Mouse (Mus musculus) liver, embryonic 12.5 days (tissue): ENCODE results near the gene Csrp1. TPM values are rescaled to one million over a fixed set of nuclear protein-coding genes. Genes with fewer than 3 reads are reported as not detected.

Experiments used
- ATAC-seq: fragments of 200-750 bp; cut with Nextera tagmentation; 2 replicates; pipeline ENCODE4 v1.8.0; 2017; ENCODE audit warnings: moderate number of reproducible peaks, mild to moderate bottlenecking, moderate library complexity
- H3K27ac ChIP-seq: fragments of 300-500 bp; sonication (generic); 2 replicates; pipeline ENCODE4 v1.5.1; 2016; ENCODE audit warnings: mild to moderate bottlenecking
- H3K27me3 ChIP-seq: fragments of 300-500 bp; sonication (generic); replicated peaks from 2 replicates; pipeline ENCODE4 v1.6.1; 2016; ENCODE audit warnings: mild to moderate bottlenecking, moderate library complexity
- H3K36me3 ChIP-seq: fragments of 300-500 bp; sonication (generic); 2 replicates; pipeline ENCODE4 v1.6.1; 2016; ENCODE audit warnings: mild to moderate bottlenecking, moderate library complexity
- H3K4me1 ChIP-seq: fragments of 300-500 bp; sonication (generic); 2 replicates; pipeline ENCODE4 v1.6.1; 2016
- H3K4me2 ChIP-seq: fragments of 300-500 bp; sonication (generic); 2 replicates; pipeline ENCODE4 v1.6.1; 2016; ENCODE audit warnings: mild to moderate bottlenecking, moderate library complexity
- H3K4me3 ChIP-seq: fragments of 300-500 bp; sonication (generic); 2 replicates; pipeline ENCODE4 v1.5.1; 2016; ENCODE audit warnings: mild to moderate bottlenecking, moderate library complexity
- H3K9ac ChIP-seq: fragments of 300-500 bp; sonication (generic); 2 replicates; pipeline ENCODE4 v1.6.1; 2016; ENCODE audit warnings: mild to moderate bottlenecking, moderate library complexity
- H3K9me3 ChIP-seq: fragments of 300-500 bp; sonication (generic); replicated peaks from 2 replicates; pipeline ENCODE4 v1.6.1; 2016; ENCODE audit warnings: mild to moderate bottlenecking, moderate library complexity
- WGBS: fragments of 180-500 bp; shearing (Covaris S2); methylation state at CpG from one replicate; pipeline ENCODE4 v1.1.7; 2016; ENCODE audit not compliant: insufficient replicate concordance; 5-methylcytosine and 5-hydroxymethylcytosine counted together
- polyA plus RNA-seq: library from polyadenylated mRNA; unstranded; fragments of >200 nt; fragmentation: Nextera tagmentation; extraction: Ambion mirVana; gene quantifications from 2 replicates; pipeline ENCODE4 v1.2.1, GENCODE M21; 2016

The Csrp1 gene
- polyA plus RNA-seq, 1 experiment from 2014 or later, result 60.7 TPM

GRCm38 (mm10) chr1:135735460-135735859 lies 15.6 kb downstream of the Csrp1 start:
- peaks cover 32% of the 10 kb centered on the region for H3K36me3 ChIP-seq
- peaks cover 68% of the 10 kb centered on the region for H3K4me1 ChIP-seq
- no peak overlapping the region for H3K4me3 ChIP-seq
- 43% methylated on average over 6 of the region's 6 CpGs for WGBS
- no peak overlapping the region for H3K9ac ChIP-seq
- H3K9me3 ChIP-seq, result no peaks in the 10 kb centered on the region
- H3K27ac ChIP-seq, result no peak overlapping the region
- no peak for ATAC-seq
- no peaks in the 10 kb centered on the region for H3K27me3 ChIP-seq
- H3K4me2 ChIP-seq, result no peak overlapping the region

- Histone ChIP-seq H3K27me3 (no peaks in the 10 kb centered on the region), H3K9me3 (no peaks in the 10 kb centered on the region), H3K9ac (no peak overlapping the region), H3K4me2 (no peak overlapping the region), H3K27ac (no peak overlapping the region), H3K4me1 (0 out of 2 replicates have a peak, but pooled peaks cover 4% of the 10 kb centered on the region), H3K36me3 (peaks cover 67% of the 10 kb centered on the region), H3K4me3 (no peak overlapping the region)
- ATAC-seq, result no peak
- WGBS, result 87% methylated on average over 7 of the region's 7 CpGs
Measured at GRCm38 (mm10) chr1:135744987-135745386, 25.1 kb downstream of the Csrp1 start.

GRCm38 (mm10) chr1:135746248-135746647 lies 26.4 kb downstream of the Csrp1 start:
- no peak overlapping the region for H3K4me3 ChIP-seq
- 73% methylated on average over 4 of the region's 4 CpGs for WGBS
- H3K9ac ChIP-seq, result no peak overlapping the region
- H3K4me2 ChIP-seq, result no peak overlapping the region
- no peak overlapping the region for H3K27ac ChIP-seq
- no peak for ATAC-seq
- H3K27me3 ChIP-seq, result no peaks in the 10 kb centered on the region
- peaks cover 70% of the 10 kb centered on the region for H3K36me3 ChIP-seq
- H3K4me1 ChIP-seq, result no peaks in the 10 kb centered on the region
- H3K9me3 ChIP-seq, result no peaks in the 10 kb centered on the region

GRCm38 (mm10) chr1:135752737-135753348 lies 33.0 kb downstream of the Csrp1 start:
- H3K27me3 ChIP-seq, result peaks cover 7% of the 10 kb centered on the region; the same call in 1 of the 2 replicates
- peak; percentile 95 for ATAC-seq
- H3K9ac ChIP-seq, result no peak overlapping the region
- no peaks in the 10 kb centered on the region for H3K4me1 ChIP-seq
- peaks cover 46% of the 10 kb centered on the region for H3K36me3 ChIP-seq
- no peak overlapping the region for H3K4me2 ChIP-seq
- H3K9me3 ChIP-seq, result no peaks in the 10 kb centered on the region
- H3K4me3 ChIP-seq, result no peak overlapping the region
- H3K27ac ChIP-seq, result no peak overlapping the region
- WGBS, result 13% methylated on average over 10 of the region's 10 CpGs

GRCm38 (mm10) chr1:135755287-135755686 lies 35.4 kb downstream of the Csrp1 start:
- 61% methylated on average over 9 of the region's 9 CpGs for WGBS
- no peak overlapping the region for H3K27ac ChIP-seq
- peaks cover 7% of the 10 kb centered on the region; the same call in 1 of the 2 replicates for H3K27me3 ChIP-seq
- ATAC-seq, result no peak
- H3K9ac ChIP-seq, result no peak overlapping the region
- no peak overlapping the region for H3K4me3 ChIP-seq
- peaks cover 22% of the 10 kb centered on the region for H3K36me3 ChIP-seq
- H3K9me3 ChIP-seq, result no peaks in the 10 kb centered on the region
- no peaks in the 10 kb centered on the region for H3K4me1 ChIP-seq
- H3K4me2 ChIP-seq, result no peak overlapping the region

- Histone ChIP-seq H3K4me2 (no peak overlapping the region), H3K4me1 (no peaks in the 10 kb centered on the region), H3K9ac (no peak overlapping the region), H3K9me3 (no peaks in the 10 kb centered on the region), H3K27me3 (peaks cover 7% of the 10 kb centered on the region; the same call in 1 of the 2 replicates), H3K36me3 (peaks cover 16% of the 10 kb centered on the region), H3K4me3 (no peak overlapping the region), H3K27ac (no peak overlapping the region)
- WGBS, result 60% methylated on average over 3 of the region's 3 CpGs
- ATAC-seq, result no peak
Measured at GRCm38 (mm10) chr1:135755913-135756312, 36.1 kb downstream of the Csrp1 start.

GRCm38 (mm10) chr1:135757287-135757686 lies 37.4 kb downstream of the Csrp1 start:
- H3K4me3 ChIP-seq, result no peak overlapping the region
- H3K27ac ChIP-seq, result no peak overlapping the region
- H3K27me3 ChIP-seq, result peaks cover 7% of the 10 kb centered on the region; the same call in 1 of the 2 replicates
- no peaks in the 10 kb centered on the region for H3K9me3 ChIP-seq
- WGBS, result 54% methylated on average over 8 of the region's 8 CpGs
- peaks cover 2% of the 10 kb centered on the region; the same call in 1 of the 2 replicates for H3K36me3 ChIP-seq
- no peak for ATAC-seq
- no peak overlapping the region for H3K4me2 ChIP-seq
- H3K4me1 ChIP-seq, result no peaks in the 10 kb centered on the region
- no peak overlapping the region for H3K9ac ChIP-seq

GRCm38 (mm10) chr1:135759685-135760084 lies 39.8 kb downstream of the Csrp1 start:
- ATAC-seq, result no peak
- no peaks in the 10 kb centered on the region for H3K9me3 ChIP-seq
- no peak overlapping the region for H3K4me3 ChIP-seq
- no peak overlapping the region for H3K9ac ChIP-seq
- 67% methylated on average over 4 of the region's 4 CpGs for WGBS
- H3K4me1 ChIP-seq, result no peaks in the 10 kb centered on the region
- H3K36me3 ChIP-seq, result no peaks in the 10 kb centered on the region
- H3K27ac ChIP-seq, result no peak overlapping the region
- peaks cover 20% of the 10 kb centered on the region for H3K27me3 ChIP-seq
- H3K4me2 ChIP-seq, result no peak overlapping the region

GRCm38 (mm10) chr1:135760216-135760615 lies 40.4 kb downstream of the Csrp1 start:
- H3K4me1 ChIP-seq, result no peaks in the 10 kb centered on the region
- H3K9me3 ChIP-seq, result no peaks in the 10 kb centered on the region
- ATAC-seq, result no peak
- no peak overlapping the region for H3K27ac ChIP-seq
- no peak overlapping the region for H3K4me2 ChIP-seq
- H3K36me3 ChIP-seq, result no peaks in the 10 kb centered on the region
- no peak overlapping the region for H3K9ac ChIP-seq
- H3K27me3 ChIP-seq, result peaks cover 26% of the 10 kb centered on the region
- 54% methylated on average over 8 of the region's 8 CpGs for WGBS
- H3K4me3 ChIP-seq, result no peak overlapping the region

- Histone ChIP-seq H3K36me3 (no peaks in the 10 kb centered on the region), H3K4me2 (no peak overlapping the region), H3K4me1 (peaks cover 14% of the 10 kb centered on the region), H3K4me3 (no peak overlapping the region), H3K9me3 (no peaks in the 10 kb centered on the region), H3K9ac (no peak overlapping the region), H3K27me3 (peaks cover 41% of the 10 kb centered on the region), H3K27ac (no peak overlapping the region)
- ATAC-seq, result no peak
- WGBS, result 77% methylated on average over 5 of the region's 5 CpGs
Measured at GRCm38 (mm10) chr1:135761728-135762127, 41.9 kb downstream of the Csrp1 start.

GRCm38 (mm10) chr1:135763503-135764205 lies 43.8 kb downstream of the Csrp1 start:
- peaks cover 25% of the 10 kb centered on the region for H3K4me1 ChIP-seq
- H3K9me3 ChIP-seq, result no peaks in the 10 kb centered on the region
- no peak overlapping the region for H3K27ac ChIP-seq
- H3K4me2 ChIP-seq, result no peak overlapping the region
- no peak for ATAC-seq
- WGBS, result 64% methylated on average over 9 of the region's 9 CpGs
- H3K27me3 ChIP-seq, result peaks cover 51% of the 10 kb centered on the region
- no peak overlapping the region for H3K9ac ChIP-seq
- H3K4me3 ChIP-seq, result no peak overlapping the region
- peaks cover 4% of the 10 kb centered on the region for H3K36me3 ChIP-seq

GRCm38 (mm10) chr1:135764206-135764528 lies 44.3 kb downstream of the Csrp1 start:
- Histone ChIP-seq H3K4me2 (no peak overlapping the region), H3K36me3 (peaks cover 9% of the 10 kb centered on the region)

More at GRCm38 (mm10) chr1:135764206-135764528, 44.3 kb downstream of the Csrp1 start:
- no peak for ATAC-seq
- no peak overlapping the region for H3K4me3 ChIP-seq
- H3K4me1 ChIP-seq, result peaks cover 25% of the 10 kb centered on the region
- no peak overlapping the region for H3K27ac ChIP-seq
- WGBS, result 49% methylated on average over 2 of the region's 2 CpGs
- no peaks in the 10 kb centered on the region for H3K9me3 ChIP-seq
- no peak overlapping the region for H3K9ac ChIP-seq
- peaks cover 57% of the 10 kb centered on the region for H3K27me3 ChIP-seq
